Mouse (Mus musculus) brain, embryonic 14.5 days (tissue): ENCODE data around the gene 4921517D22Rik. TPM values are rescaled to one million over a fixed set of nuclear protein-coding genes. Genes with fewer than 3 reads are reported as not detected.
A peak's percentile ranks its signal among the peaks of the same experiment; 100 is the strongest.
"Not testable (repeated sequence)": the region's sequence is repeated elsewhere in the genome, so short reads cannot be mapped to it uniquely, and the experiment has no call there.

Source experiments
- DNase-seq: peaks from one replicate; pipeline ENCODE4 v3.0.0-alpha.2; 2011; ENCODE audit warnings: low read depth
- CTCF ChIP-seq: fragments of 200-500 bp; IDR thresholded peaks from 2 replicates; pipeline ENCODE4 v1.5.1; 2012; ENCODE audit warnings: inconsistent platforms, mild to moderate bottlenecking, moderate library complexity, borderline replicate concordance; ENCODE audit not compliant: insufficient read depth, insufficient read length; ENCODE audit errors: extremely low read depth
- POLR2A ChIP-seq: fragments of 200-500 bp; IDR thresholded peaks from 2 replicates; pipeline ENCODE4 v1.6.1; 2012; ENCODE audit warnings: mild to moderate bottlenecking, inconsistent platforms, borderline replicate concordance; ENCODE audit not compliant: poor library complexity, insufficient read depth, insufficient read length, severe bottlenecking; ENCODE audit errors: extremely low read depth
- polyA plus RNA-seq: library from polyadenylated mRNA; depleted of rRNA; stranded (reverse); fragments of >200 nt; gene quantifications from 2 replicates; pipeline ENCODE4 v1.2.3, GENCODE M21; 2012

Gene 4921517D22Rik
- polyA plus RNA-seq, 1 experiment: not detected

DNA sequence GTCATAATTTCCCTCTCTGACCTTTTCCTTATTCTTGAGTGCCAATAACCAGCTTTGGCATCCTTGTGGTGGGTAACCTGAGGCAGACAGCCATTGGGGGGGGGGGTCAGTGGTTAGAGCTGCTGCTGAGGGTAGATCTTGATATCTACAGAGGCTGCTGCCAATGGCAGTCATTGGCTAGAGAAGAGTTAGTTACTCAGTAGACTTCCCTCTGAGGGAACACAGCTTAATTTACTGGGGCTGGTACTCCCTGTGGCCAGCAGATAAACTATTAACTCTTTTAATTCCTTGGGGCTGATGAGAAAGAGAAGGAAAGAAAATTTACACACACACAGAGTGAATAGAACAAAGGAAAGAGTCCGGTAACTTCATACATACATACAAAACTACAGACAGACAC, 25.6 kb upstream of the 4921517D22Rik start:
- no peak for TF ChIP-seq POLR2A
- TF ChIP-seq CTCF: no peak
- no peak for DNase-seq

DNA sequence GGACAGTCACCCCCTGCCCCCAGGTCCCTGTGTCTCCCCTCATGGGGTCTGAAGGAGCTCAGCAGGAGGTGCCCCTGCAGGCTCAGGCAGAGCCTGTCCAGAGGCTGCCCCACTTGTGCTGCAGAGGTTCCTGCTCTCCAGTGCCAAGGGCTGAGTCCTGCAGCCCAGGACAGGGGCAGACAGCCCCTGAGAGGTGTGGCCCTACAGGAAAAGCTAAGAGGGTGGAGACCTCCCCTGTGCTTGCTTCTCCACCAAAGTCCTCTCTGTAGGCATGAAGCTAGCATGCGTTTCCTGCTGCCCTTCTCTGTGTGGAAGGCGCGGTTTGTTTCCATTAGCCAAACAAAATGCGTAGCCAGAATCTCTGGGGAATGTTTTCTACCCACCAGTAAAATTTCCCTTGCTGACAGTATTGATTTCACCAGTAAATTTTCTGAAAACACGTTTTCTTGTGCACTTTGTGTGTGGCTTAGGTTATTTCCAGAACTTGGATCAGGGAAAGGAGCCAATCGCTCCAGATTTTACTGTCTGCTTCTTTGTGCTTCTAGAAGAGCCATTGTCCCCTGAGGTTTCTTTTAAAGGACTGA, 25.0 kb upstream of the 4921517D22Rik start:
- DNase-seq: peak; percentile 5

DNA sequence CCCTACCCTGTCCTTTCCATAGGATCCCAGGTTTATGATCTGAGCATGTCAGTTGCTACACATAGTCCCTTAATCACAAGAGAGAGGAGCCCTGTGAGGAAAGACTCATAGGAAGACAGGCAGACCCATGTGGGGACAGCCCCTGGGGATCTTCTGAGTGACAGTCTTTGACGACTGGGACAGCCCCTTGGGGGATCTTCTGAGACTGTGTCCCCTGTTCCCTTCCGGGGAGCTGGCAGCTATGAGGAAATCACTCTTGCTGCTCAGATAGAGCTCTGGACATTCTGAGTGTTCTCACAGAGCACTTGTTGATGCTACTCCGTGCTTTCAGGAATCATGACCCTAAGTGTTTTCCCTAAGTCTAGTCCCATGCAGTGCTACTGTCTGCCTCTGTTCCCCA, 19.8 kb upstream of the 4921517D22Rik start:
- TF ChIP-seq CTCF (no peak), POLR2A (no peak)
- no peak for DNase-seq

DNA sequence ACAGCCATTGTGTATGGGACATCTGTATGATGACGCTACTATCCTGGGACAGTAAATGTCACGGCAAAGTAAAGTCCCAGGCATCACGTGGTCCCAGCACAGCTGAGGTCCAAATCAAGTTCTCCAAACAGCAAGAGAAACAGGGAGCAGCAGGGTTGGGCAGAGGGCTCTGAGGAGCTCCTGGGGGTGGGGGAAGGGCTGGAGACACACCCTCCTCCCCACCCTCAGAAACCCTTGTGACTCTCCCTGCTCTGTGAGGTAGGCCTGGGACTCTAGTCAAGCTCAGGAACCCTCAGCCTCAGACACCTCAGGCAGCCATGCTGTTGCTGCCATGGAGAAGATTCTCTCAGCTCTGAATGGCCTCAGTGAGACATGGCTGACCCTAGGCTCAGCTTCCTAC, 18.1 kb upstream of the 4921517D22Rik start, which contains the start of gene Spata31d1b:
TSS of gene Spata31d1b (plus strand) at position 301 of the 400 bp plus-strand sequence.
- DNase-seq: not testable (repeated sequence)

DNA sequence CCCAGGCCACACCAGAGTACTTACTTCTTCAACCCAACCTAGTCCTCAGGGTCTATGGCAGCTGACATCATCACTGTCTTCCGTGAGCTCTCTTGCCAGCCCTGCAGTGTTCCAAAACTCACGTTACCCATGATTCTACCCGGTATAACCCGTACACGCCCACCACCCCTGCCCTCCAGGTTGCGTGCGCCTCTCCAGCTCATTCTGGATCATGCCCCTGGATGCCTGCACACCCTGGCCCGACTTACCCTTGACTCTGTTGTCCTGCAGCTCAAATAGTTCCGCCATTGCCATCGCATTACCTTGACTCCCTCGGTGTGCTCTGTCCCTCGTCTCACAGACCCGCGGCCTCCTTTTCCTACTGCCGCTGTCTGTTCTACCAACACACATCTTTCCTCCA, 16.3 kb upstream of the 4921517D22Rik start, which contains the start of gene Spata31d1a:
TSS of gene Spata31d1a (minus strand) at position 101 of the 400 bp plus-strand sequence.
- no peak for DNase-seq
- no peak for TF ChIP-seq CTCF
- TF ChIP-seq POLR2A: no peak

DNA sequence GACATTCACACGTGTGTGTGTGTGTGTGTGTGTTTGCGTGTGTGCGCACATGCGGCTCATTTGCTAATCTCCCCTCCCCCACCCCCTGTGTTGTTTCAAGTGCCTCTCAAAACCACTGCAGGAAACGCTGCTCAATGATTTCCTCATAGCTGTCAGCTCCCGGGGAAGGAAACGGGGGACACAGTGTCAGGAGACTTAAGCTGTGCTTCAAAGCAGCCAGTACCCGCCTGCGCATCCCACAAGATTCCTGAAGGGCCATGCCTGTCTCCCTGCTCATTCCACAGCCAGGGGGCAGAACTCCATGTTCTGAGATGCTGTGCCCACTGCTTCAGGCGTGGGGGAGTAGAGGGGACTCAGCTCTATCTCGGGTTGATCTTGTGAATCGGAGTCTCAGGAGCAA, 10.7 kb upstream of the 4921517D22Rik start:
- DNase-seq: peak; percentile 65
- TF ChIP-seq POLR2A (no peak), CTCF (peak; percentile 40; the same call in 1 of the 2 replicates)

DNA sequence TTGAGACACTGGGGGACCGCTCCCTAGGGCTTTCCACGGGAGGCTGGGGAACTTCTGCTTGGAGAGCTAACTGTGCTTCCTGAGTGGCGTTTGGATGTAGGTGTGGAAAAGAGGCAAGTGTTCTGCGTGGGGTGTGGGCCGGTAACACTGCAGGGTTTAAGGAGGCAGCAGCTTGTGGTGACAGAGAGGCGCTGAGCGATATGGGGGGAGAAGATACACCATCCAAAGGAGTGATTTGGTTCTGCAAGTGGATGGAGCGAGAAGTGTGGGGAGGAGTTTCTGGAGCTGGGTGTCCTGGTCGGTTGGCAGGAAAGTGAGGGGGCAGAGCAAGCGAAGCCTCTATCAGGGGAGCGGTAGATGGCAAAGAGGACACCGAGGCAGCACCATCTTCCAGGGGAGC, 9.6 kb upstream of the 4921517D22Rik start:
- DNase-seq: no peak
- TF ChIP-seq POLR2A: no peak
- no peak for TF ChIP-seq CTCF

DNA sequence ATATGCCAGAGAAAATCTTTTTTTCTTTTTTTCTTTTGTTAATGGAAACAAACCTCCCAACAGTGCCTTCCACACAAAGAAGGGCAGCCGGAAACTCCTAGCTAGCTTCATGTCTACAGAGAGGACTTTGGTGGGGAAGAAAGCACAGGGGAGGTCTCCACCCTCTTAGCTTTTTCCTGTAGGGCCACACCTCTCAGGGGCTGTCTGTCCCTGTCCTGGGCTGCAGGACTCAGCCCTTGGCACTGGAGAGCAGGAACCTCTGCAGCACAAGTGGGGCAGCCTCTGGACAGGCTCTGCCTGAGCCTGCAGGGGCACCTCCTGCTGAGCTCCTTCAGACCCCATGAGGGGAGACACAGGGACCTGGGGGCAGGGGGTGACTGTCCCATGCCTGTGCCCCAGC, 6.2 kb upstream of the 4921517D22Rik start:
- not testable (repeated sequence) for DNase-seq

DNA sequence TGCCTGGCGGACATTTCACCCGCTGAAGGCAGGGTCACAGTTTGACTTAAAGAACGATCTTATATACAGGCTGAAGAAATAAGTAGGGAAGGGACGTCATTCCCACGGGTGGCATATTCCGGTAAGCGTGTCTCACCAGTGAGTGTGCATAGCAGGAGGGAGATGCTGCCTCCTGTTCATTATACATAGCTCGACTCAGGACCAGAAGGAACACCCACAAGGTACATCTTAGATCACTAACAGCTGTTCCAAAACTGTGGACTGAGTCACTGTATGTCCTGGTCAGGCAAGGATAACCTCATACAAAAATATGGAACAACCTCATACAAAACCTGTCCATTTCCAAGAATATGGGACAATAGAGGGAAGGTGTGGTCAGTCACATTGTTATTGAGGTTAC, 5.2 kb upstream of the 4921517D22Rik start:
- no peak for DNase-seq
- TF ChIP-seq POLR2A (no peak), CTCF (no peak)

DNA sequence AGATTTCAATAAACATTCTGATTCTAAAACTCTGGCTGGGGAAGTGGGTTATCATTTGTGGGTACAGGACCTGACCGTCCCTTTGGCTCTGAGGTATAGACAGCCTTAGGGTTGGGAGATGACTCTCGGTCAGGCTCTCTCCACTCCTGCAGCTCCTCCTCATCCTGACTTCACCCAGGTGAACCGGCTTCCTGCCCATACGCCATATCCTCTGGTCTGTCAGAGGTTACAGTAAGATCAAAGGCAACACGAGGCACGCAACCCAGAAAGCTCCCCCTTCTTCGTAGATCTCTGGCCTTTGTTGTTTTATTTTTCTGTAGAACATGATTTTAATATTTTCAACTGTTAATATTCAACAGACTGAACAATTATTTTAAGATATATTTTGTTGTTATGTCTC, 1.9 kb upstream of the 4921517D22Rik start:
- no peak for DNase-seq
- TF ChIP-seq POLR2A (no peak), CTCF (no peak)

DNA sequence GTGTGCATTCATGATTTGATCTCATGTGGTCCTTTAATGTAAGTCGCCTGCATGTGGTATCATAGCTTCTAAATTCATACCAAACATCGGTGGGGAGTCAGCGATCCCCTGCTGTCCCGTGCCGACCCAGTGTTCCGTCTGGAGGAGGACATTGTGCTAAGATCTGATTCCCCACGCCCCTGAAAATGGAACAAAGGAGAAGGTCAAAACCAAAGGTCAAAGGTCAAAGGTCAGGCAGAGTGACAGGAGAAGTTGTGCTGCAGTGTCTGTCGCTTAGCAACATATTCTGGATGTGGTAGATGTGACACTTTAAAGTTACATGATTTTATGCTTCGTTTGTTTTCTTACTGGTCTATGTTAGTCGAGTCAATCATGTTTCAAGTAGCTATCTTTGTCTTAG, 2.4 kb downstream of the 4921517D22Rik start:
- TF ChIP-seq CTCF (no peak), POLR2A (no peak)
- DNase-seq: peak; percentile 6

DNA sequence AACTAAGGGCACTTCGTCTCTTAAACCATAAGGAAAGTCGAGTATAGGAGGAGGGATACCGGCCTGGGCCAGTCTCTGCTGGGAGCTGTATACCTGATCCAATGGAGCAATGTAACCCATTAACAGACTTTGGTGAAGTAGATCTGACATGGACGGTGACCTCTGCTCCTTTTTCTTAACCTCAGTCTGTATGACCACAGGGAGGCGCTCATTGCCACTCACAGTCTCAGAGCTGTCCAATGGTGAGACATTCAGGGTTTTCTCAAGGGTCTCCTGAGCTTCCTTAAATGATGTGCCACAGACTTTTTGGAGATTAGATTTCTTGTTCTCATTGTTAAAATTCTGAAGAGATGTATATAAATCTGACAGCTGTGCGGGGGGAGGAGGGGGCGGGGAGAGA, 3.3 kb downstream of the 4921517D22Rik start:
- TF ChIP-seq POLR2A (no peak), CTCF (no peak)

DNA sequence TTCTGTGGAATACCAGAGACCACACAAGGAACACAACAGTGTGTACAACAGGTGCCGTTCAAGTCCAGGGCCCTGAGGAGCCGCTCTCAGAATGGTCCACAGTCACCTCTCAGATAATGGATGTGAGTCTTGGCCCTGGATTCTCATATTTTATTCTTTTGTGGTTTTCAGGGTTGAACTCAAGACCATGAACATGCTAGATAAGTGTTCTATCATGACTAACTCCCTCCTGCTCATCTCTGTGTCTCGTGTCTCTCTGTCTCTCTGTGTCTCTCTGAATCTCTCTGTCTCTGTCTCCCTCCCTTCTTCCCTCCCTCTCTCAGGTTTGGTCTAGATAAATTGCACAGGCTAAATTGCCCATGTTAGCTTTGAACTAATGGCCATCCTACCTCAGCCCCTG, 4.1 kb downstream of the 4921517D22Rik start:
- no peak for DNase-seq
- no peak for TF ChIP-seq CTCF
- TF ChIP-seq POLR2A: no peak

More for the DNA sequence above, 3.3 kb downstream of the 4921517D22Rik start:
- no peak for DNase-seq
